Mouse (Mus musculus) ZHBTc4 (cell line): ENCODE results near the gene Tbcc.

Experiments used
- DNase-seq: peaks from one replicate; pipeline ENCODE4 v3.0.0-alpha.2; 2011; ENCODE audit warnings: low read depth, low spot score

The Tbcc gene

DNA sequence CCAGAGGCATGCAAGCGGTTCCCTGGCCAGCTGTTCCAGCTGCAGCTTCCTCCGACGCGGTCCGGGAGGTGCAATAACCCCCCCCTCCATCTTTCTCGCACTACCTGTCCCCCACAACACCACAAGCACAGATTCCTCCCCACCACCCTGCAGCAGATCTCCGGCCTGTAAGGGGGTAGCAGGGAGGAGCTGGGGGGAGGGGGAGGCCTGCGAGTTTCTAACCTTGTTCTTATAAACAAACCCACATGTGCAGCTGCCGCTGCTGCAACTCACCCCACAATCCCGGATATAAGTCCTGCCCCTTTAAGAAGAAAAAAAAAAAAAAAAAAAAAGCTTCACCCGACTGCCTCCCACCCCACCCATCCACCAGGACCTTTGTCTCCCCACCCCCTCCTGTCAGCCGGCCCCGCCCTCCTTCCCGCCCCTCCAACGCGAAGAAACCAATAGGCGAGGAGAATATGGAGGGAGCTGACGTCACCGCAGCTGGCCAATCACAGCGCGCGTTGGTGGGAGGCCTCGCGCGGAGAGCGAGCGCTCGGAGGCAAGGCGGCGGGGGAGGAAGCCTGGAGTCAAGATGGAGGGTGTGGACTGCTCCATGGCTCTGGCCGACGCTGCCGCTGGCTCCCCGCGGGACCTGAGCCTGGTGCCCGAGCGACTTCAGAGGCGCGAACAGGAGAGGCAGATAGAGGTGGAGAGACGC is at the start of gene Tbcc:
Gene Tbcc, plus strand, starts transcription at position 569 of the 700 bp plus-strand sequence.
- peak; percentile 99 for DNase-seq

DNA sequence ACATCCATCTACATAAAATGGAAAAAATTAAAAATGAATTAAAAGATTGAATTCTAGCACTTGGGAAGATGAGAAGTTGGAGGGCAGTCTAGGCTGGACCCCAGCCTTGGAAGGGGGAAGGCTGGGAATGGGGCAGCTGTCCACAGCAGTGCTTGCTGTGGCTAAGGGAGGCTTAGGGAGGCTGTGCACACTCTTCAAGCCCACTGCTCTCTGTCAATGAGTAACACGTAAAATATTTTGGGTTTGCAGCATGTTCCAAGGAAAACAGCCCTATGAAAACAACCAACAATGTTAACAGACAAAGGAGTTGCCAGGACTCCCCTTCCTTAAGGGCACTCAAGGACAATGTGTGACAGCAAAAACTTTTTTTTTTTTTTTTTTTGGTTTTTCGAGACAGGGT is 47.5 kb upstream of the Tbcc start:
- DNase-seq, result no peak

DNA sequence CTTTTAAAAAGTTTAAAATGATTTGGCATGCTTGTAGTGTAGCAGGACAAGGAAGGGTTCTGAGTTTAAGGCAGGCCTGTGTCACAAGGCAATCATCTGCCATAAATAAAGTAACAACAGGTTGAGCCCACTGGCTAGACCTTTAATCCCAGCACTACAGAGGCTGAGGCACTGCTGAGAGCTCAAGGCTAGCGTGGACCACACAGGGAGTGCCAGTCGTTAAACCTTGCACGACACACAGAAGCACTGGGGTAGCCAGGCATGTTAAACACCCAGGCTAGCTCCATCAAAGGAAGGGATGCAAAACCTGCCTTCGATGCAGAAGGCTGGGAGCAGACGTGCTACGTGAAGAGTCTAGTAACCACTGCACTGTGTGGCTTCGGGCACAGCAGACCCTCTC is 46.8 kb upstream of the Tbcc start:
- DNase-seq, result peak; percentile 64

DNA sequence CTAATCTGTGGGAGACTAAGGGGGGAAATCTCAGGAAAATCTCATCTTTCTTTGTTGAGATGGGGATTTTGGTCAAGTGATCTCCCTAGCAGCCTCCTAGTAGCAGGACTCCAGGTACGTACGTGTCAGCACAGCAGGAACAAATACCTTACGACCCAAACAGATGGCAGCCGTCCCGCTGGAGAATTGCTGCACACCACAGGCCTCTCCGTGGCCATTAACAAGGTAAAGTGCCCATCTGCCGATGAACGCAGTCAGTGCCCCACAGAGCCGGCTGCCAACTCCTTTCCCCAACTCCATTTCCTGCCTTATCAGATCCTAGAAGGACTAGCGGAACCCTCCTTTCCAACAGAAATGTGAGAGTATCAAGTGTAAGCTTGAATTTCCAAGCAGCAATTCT is 45.7 kb upstream of the Tbcc start:
- peak; percentile 44 for DNase-seq

DNA sequence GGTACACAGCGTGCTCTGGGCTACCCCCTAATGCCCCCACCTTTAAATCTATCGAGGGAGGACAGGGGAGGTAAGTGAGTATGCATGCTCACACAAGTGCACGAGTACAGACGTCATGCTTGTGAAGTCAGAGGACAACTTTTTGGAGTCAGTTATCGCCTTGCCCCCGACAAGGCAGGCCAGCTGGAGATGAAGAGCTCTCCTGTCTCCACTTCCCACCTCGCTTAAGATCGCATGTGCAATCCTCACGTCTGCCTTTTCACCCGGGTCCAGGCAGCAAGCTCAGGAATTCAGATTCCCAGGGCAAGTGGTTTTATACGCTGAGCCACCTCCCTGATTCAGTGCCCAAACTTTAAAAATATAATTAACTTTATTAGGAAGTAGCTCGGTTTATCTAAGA is 45.2 kb upstream of the Tbcc start:
- peak; percentile 62 for DNase-seq

DNA sequence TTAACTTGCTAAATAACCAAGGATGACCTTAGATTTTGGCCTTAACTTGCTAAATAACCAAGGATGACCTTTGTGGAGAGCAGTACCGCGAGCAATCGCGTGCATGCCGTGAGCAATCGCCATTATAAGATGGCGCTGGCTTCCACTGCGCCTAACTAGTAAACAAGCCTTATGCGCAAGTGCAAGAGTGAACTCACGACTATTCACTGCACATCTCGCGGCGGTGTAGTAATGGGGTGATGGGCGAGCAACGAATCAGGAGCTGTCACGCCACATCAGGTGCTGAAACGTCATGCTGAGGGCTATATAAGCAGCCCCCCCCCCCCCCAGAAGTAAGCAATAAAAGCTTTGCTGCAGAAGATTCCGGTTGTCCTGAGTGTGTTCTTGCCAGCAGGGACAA is 43.9 kb upstream of the Tbcc start:
- DNase-seq, result peak; percentile 94

DNA sequence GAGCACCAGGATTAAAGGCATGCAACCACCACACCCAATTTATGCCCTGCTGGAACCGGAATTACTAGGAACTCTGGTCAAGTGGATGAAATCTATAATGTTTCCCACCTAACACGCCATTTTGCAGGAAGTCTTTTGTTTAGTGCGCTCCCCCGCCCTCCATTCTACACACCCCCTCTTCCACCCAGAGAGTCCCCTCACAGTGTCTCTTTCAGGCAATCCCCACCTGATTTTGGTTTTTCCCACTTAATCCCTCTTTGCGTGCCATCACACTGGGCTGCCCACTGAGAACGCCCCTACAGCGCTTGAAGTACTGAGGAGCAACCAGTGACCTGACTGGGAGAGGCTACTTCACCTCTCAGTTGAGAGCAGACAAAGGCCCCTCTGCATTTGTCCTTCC is 43.3 kb upstream of the Tbcc start:
- DNase-seq, result peak; percentile 62

DNA sequence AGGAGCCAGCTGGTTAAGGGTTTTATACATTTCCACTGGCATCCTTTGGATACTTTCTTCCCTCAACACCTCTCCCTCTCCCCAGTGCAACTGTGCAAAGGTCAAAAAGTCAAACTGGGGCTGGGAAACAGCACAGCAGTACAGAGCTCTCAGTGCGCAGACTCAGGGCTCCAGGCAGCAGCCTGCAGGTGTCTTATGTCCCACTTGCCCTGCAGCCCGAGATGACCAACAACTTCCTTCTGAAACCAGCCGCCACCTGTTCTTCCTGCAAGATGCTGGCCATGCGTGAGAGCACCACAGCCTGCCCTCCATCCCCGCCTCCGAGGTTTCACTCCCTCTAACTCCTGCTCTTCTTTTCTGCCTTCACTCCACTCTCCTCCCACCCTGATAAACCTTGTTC is 37.8 kb upstream of the Tbcc start:
- DNase-seq, result peak; percentile 91

DNA sequence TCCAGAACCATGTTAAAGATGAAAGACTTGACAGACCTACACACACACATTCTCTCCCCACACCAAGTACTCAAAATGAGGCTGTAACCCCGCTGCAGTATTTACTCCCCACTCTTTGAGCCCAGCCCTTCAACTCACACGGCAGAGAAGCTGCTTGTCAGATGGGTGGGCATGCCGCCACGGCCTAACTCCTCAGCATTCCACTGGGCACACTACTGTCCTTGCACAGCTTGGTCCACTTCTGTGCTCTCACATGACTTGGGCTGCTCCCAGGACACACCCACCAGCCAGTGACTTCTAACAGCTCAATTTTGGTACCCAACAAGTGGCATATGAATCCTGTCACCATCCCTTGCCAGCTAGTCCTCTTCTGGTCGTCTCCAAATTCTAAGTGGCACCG is 37.2 kb upstream of the Tbcc start:
- DNase-seq, result peak; percentile 28

DNA sequence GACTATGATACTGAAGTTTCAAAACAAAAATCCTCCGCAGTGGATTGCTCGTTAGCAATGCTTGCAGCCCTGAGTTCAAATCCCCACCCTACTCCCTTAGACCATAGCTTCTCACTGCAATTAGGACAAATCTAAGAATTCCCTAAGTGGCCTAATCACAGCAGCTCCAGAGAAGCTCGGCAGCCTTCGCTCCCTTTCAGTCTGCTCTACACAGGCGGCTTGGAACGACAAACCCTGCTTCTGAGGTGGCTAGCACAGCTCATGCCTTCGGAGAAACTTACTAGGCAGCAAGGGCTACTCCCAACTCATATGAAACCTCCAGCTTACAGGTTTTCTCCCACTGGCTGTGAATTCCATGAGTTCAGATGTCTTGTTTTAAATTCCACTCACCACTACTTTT is 36.4 kb upstream of the Tbcc start:
- DNase-seq, result no peak

DNA sequence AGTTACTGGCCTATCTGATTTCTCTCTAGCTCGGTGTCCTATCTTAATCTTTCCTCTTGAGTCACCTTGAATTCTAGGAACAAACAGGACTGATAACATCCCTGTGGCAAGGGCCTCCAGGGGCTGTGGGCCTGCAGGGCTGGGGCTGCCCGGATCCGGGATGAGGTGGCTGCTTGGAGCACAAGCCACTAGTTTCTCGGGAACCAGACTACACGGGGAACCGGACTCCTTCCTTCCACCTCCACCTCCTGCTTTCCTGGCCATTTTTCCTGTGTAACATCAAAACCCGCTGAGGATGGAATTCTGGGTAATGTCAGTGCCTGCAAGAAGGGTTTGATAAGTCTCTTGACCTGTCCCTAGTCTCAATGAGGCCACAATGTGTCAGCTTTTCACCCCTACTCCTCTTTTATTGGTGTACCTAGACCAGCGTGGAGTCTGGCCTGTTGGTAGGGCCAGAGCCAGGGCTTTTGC is 35.8 kb upstream of the Tbcc start:
- no peak for DNase-seq

DNA sequence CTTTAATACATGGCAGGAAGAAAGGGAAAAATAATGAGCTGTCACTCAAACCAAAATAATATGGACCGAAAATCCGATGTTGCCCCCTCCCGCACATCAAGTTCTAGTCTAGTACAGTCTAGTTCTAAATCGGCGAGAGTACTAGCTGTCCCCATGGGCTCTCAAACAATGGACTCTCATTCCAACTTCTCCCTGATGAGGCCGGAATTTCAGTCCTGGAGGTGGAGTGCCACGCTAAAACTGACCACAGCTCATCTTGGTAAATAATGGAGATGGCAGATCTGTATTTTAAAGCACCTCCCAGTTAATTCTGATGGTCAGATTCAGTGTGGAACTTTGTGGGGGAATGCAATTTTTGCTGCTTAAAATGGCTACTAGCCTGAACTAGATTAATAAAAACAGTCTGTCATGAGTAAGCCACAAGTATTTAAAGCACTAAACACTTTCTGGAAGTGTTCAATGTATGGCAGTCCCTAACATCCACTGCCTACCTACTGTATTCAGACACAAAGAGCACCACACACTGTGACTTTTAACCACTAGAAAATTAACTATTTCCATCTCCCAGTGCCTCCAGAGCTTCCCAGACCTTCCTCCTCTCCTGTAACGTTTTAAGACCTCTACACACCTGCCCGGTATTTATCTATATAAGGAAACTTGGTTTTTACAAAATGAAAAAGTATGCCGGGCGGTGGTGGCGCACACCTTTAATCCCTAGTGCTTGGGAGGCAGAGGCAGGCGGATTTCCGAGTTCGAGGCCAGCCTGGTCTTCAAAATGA is 35.0 kb upstream of the Tbcc start:
- no peak for DNase-seq

DNA sequence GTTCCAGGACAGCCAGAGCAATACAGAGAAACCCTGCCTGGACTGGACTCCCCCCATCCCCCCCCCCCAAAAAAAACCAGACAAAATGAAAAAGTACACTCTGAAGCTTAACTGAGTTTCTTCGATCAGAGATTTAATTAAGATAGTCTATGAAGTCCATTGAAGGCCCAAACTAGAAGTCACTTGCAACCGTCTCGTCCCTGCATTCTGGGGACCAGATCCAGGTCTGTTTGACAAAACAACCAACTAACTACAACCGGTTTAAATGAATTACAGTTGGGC is 34.4 kb upstream of the Tbcc start:
- no peak for DNase-seq

DNA sequence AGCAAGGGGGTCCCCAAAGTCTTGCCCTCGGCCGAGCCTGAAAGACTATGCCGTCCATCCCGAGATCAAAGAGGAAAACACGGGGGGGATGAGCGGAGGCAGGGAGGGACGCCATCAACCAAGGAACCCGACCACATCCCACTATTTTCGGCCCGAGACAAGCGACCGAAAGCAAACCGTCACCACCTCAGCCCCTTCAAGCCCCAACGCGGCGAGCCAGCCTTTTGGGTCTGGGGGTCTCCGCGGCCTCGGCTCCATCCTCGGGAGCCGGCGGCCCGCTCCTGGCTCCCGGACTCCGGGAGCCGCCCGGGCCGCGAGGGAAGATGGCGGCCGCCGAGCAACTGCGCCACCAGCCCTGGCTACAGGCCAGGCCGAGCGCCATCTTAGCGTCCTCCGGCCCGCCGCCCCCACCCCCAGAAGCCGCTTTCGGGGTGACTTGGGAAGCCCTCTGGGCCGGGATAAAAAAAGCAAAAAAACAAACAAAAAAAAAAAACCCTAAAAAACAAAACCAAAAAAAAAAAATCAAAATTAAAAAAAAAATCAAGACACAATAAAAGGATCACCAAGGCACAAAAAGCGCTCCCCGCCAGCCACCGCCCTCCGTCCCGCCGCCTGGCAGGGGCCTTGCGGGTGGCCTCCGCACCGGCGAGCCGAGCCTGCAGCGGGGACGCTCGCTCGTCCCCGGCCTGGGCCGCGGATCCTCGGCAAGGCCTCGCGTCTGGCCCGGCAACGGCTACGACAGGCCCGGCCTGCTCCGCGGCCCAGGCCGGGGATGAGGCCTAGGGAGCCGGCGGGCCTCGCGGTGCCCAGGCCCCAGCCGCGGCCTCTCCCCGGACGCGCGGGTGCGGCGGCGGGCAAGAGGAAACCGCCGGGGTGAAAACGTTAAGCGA is 33.8 kb upstream of the Tbcc start:
- peak; percentile 74 for DNase-seq

DNA sequence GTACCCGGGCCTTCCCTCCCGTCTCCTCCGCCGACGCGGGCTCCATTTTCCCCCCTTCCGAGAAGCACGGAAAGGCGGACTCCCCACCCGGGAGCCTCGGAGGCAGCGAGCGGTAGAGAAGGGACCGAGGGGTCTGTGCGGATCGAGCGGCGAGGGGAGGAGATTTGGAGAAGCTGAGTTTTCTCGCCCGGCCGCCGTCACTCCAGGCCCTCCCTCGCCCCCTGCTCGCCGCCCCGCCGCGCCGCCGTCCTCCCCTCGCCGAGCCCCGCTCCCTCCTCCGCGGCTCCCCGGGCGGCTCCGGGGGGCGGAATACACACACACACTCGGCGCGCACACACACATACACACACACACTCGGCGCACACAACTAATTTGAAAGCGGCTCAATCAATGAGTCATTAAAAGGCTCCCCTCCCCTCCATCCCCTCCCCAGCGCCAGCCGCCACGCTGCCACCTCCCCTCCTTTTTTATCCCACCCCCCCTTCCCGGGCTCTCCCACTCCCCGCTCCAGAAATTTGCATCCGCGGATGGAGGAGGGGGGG is 33.1 kb upstream of the Tbcc start:
- peak; percentile 80 for DNase-seq

DNA sequence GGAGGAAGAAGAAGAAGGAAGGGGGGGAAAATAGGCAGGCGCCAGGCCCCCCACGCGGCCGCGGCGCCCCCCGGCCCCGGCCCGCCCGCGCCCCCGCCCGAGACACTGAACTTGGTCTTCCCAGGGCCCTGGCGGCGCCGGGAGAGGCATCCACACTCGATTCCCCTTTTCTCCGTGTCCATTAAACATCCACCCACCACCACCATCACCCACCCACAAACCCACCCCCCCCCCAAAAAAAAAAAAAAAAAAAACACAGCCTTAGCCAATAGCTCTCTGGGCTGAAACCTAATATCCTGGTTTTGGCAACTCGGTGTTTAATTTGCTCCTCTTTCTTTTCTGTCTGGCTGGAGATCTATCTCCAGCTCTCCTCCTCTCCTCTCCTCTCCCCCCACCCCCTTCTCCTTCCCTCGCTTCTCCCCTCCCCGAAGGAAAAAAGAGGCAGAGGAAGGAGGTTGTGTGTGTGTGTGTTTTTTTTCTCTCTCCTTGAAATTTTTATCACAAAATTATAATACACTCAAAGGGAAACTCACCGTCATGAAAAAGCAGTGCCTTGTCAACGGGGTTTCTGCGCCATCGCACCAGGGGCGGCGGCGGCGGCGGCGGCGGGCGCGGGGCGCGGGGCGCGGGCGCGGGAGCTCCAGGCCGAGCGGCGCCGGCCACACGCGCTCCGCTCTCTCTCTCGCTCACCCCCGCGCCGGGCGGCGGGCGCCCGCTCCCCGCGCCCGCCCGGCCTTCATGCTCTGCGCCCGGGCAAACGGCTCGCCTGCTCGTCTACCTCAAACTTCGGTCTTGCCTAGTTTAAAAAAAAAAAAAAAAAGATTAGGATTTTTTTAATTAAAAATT is 32.4 kb upstream of the Tbcc start, which contains the start of gene Bicral:
Gene Bicral, minus strand, starts transcription at position 580 of the 846 bp plus-strand sequence.
- peak; percentile 70 for DNase-seq

DNA sequence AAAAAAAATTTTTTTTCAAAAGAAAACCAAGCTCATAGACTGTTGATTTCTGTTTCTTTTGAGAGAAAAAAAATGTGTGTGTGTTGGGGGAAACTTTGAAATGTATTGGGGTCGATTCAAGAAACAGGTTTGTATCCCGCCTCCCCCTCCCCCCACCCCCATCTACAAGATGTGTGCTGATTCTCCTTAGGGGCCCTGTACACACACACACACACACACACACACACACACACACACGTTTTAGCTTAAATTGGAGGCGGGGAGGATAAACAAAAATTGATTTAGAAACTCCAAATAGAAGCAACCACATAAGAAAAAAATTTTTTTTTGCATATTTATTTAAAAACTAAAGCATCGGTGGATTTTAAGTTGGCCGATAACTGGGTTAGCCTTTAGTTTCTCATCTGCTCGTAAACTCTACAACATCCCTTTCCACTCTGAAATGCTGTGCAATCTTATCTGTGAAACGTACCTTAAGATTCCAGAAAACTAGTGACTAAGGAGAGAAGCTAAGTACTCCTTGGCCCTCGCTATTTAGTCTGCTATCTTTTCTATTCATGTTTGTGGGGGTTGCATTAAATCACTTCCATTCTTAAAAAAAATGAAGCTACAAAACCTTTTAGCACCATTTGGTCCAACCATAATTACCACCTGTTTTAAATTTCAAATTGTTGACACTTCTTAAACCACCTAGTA is 31.6 kb upstream of the Tbcc start:
- no peak for DNase-seq

DNA sequence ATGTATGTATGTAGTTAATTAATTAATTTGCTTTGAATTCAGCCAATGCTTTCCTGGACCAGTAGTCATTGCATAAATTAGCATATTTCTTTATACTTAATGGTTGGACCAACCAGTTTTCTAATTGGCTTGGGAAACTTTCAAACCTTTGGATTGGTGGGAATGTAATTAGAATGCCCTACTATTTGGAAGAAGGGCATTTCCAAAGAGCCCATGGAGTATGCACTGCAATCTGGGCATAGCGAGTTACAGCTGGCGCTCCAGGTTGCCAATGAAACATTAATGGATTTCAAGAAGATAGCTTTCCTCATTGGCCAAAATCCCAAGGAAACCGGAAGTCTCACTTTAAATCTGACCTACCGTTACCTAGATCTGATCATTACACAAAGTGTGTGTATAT is 30.4 kb upstream of the Tbcc start:
- no peak for DNase-seq

DNA sequence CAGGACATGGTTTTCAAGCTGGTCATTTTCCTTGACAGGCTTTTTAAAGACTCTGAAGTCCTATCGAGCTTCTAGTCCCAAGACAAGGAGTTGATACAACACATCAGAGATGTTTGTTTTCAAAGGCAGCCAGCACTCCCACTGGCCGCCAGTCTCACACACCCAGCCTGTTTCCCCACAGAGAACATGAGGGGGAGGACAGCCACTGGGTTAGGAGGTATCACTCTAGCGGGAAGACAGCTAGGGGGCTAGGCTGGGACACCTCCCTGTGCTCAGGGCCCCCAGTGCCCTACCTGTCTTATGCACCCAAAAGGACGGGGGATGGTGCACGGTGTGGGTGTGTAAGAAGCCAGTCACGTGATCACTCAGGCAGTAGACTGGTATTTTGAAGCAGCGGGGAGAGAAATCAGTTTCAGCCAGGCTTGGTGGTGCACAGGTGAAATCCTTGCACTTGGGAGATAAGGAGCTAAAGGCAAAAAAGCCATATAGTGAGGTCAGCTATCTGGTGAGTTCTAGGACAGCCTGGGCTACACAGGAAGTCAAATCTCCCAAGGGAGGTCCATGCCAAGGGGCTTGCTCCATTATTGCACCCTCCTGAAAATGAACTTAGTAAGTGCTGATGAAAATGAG is 25.8 kb upstream of the Tbcc start:
- no peak for DNase-seq

DNA sequence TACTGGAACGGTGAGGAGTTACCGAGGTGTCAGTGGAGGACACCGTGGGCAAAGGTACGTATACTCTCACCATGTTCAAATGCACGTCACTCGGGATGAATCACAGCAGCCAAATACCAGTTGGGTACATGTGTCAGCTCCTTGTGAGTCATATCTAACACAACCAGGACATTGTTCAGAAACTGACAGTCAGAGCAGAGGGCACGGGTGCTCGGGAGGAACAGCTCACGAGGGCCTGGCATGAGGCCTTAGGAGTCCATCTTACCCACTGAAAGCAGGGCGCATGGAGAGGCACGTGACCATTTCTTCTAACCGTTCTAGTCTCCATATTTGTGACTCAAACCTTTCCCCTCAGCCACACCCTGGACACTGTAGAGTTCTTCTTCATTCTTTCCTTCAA is 23.6 kb upstream of the Tbcc start:
- no peak for DNase-seq
